Mouse (Mus musculus) limb, embryonic 14.5 days (tissue): Measurements from ENCODE around the gene Sin3a. TPM values are rescaled to one million over a fixed set of nuclear protein-coding genes. Genes with fewer than 3 reads are reported as not detected.

ENCODE experiments used
- ATAC-seq: fragments of 200-750 bp; cut with Nextera tagmentation; 2 replicates; pipeline ENCODE4 v1.8.0; 2017; ENCODE audit warnings: low read depth, moderate number of reproducible peaks, moderate TSS enrichment; ENCODE audit not compliant: low FRiP score
- DNase-seq: peaks from one replicate; pipeline ENCODE4 v3.0.0-alpha.2; 2015; ENCODE audit warnings: low spot score
- H3K27ac ChIP-seq: fragments of 300-500 bp; sonication (generic); replicated peaks from 2 replicates; pipeline ENCODE4 v1.5.1; 2014; ENCODE audit warnings: low read depth, mild to moderate bottlenecking, low read length, moderate library complexity, mixed read lengths
- H3K27me3 ChIP-seq: fragments of 300-500 bp; sonication (generic); 2 replicates; pipeline ENCODE4 v1.6.1; 2014; ENCODE audit warnings: low read length, mixed read lengths; ENCODE audit not compliant: control insufficient read depth, insufficient read depth
- H3K36me3 ChIP-seq: fragments of 300-500 bp; sonication (generic); 2 replicates; pipeline ENCODE4 v1.6.1; 2014; ENCODE audit warnings: mild to moderate bottlenecking, low read length, moderate library complexity, mixed read lengths; ENCODE audit not compliant: control insufficient read depth, insufficient read depth
- H3K4me1 ChIP-seq: fragments of 300-500 bp; sonication (generic); 2 replicates; pipeline ENCODE4 v1.6.1; 2014; ENCODE audit warnings: antibody characterized with exemption, low read length, mixed read lengths; ENCODE audit not compliant: control insufficient read depth, insufficient read depth
- H3K4me2 ChIP-seq: fragments of 300-500 bp; sonication (generic); replicated peaks from 2 replicates; pipeline ENCODE4 v1.6.1; 2014; ENCODE audit warnings: low read depth, mild to moderate bottlenecking, low read length, moderate library complexity; ENCODE audit not compliant: severe bottlenecking
- H3K4me3 ChIP-seq: fragments of 300-500 bp; sonication (generic); replicated peaks from 2 replicates; pipeline ENCODE4 v1.5.1; 2014; ENCODE audit warnings: low read length
- H3K9ac ChIP-seq: fragments of 300-500 bp; sonication (generic); 2 replicates; pipeline ENCODE4 v1.6.1; 2014; ENCODE audit warnings: mild to moderate bottlenecking, low read depth, low read length, moderate library complexity; ENCODE audit not compliant: severe bottlenecking
- H3K9me3 ChIP-seq: fragments of 300-500 bp; sonication (generic); 2 replicates; pipeline ENCODE4 v1.6.1; 2016; ENCODE audit warnings: low read length; ENCODE audit not compliant: control insufficient read depth
- POLR2A ChIP-seq: fragments of 200-500 bp; IDR thresholded peaks from 2 replicates; pipeline ENCODE4 v1.8.0; 2012; ENCODE audit warnings: inconsistent platforms, mild to moderate bottlenecking, moderate library complexity, borderline replicate concordance; ENCODE audit not compliant: insufficient read depth, insufficient read length; ENCODE audit errors: extremely low read depth
- WGBS: fragments of 180-500 bp; shearing (Covaris S2); extraction: QIAGEN DNeasy Blood & Tissue Kit; methylation state at CpG from one replicate; pipeline ENCODE4 v1.1.7; 2014; 5-methylcytosine and 5-hydroxymethylcytosine counted together
- polyA plus RNA-seq, 2 experiments: library from polyadenylated mRNA; depleted of rRNA in 1 of 2; stranded (reverse) in 1 of 2; unstranded in 1 of 2; fragments of >200 nt; fragmentation: Nextera tagmentation in 1 of 2; extraction: Ambion mirVana in 1 of 2; gene quantifications; 2 replicates each; pipeline versions ENCODE4 v1.2.1 to v1.2.3; 2012 to 2014

Sin3a gene
- polyA plus RNA-seq, 2 experiments: 35.7 to 77.0 TPM

DNA sequence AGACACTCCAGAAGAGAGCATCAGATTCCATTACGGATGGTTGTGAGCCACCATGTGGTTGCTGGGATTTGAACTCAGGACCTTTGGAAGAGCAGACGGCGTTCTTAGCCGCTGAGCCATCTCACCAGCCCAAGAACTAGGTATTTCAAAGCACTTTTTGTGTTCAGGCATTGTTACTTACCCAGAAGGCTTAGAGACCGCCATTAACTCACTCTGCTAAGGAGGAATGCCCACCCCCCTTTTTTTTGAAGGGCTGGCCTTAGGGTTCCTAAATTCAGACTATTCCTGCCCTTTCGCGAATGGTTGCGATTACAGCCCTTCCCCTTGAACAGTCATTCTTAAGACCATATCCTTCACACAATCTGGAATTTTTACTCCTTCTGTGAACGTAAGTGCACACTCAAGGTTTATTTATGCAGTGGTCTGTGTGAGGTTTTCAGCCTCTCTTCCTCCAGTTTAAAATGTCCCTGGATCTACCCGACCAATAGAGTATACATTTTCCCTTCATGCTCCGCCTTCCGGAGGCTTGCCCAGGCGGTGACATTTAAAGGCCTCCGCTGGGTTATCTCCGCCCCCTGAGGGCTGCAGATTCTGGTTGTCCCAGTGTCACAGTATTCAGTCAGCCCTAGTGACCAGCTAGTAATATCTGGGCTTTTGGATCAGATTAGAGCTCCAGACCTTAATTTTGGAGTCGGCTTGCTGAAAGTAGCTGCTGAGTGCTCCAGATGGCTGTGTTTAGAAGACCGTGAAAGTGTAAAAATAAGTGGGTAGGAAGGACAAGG, 3.2 kb downstream of the Sin3a start:
- H3K27ac ChIP-seq: peak overlapping the region; percentile 90
- H3K9ac ChIP-seq: 0 out of 2 replicates have a peak overlapping the region, but pooled peaks have one; percentile 4
- DNase-seq: peak; percentile 70
- no peaks in the 10 kb centered on the region for H3K9me3 ChIP-seq
- H3K4me2 ChIP-seq: peak overlapping the region; percentile 74
- H3K4me1 ChIP-seq: peaks cover 23% of the 10 kb centered on the region
- no peak for TF ChIP-seq POLR2A
- no peak for ATAC-seq
- H3K27me3 ChIP-seq: no peaks in the 10 kb centered on the region
- peak overlapping the region; percentile 98 for H3K4me3 ChIP-seq
- 5% methylated on average over 17 of the region's 17 CpGs for WGBS
- H3K36me3 ChIP-seq: no peaks in the 10 kb centered on the region

DNA sequence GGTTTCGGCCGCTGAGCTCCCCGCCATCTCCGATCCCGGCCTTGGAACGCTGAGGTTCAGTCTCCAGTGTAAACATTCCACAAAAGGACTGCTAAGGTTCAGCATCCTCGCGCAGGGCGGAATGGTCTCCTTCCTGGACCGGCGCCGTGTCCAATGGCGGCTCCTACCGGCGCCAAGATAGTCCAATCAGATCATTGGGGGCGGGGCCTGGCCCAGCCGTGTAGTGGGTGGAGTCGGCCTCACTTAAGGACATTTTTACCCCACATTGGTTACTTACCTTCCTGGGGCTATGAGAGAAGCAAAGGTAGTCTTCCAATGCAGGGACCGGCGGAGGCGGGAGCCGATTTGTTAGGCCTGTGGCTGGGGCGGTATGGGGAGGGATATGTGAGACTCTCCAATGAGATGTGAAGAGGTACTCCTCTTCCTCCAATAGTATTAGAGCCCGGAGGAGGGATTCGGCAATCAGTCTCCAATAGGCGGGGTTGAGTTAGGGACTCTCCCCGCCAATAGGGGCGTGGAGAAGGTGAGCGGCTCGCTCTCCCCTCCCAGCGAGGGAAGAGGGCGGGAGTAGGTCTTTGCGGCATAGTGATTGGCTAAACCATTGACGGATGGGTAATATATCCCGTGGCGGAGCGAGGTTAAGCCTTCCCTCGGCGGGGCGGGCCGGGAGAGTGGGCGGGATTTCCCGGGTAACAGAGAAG, 4.0 kb downstream of the Sin3a start:
- Histone ChIP-seq H3K4me3 (peak overlapping the region; percentile 98), H3K4me2 (peak overlapping the region; percentile 82), H3K27ac (peak overlapping the region; percentile 94), H3K4me1 (peaks cover 22% of the 10 kb centered on the region), H3K9ac (peak overlapping the region; percentile 82), H3K27me3 (no peaks in the 10 kb centered on the region), H3K9me3 (no peaks in the 10 kb centered on the region), H3K36me3 (no peaks in the 10 kb centered on the region)
- DNase-seq (peak; percentile 100), ATAC-seq (peak; percentile 86)
- under 1% methylated on average over 40 of the region's 43 CpGs for WGBS
- TF ChIP-seq POLR2A: no peak

DNA sequence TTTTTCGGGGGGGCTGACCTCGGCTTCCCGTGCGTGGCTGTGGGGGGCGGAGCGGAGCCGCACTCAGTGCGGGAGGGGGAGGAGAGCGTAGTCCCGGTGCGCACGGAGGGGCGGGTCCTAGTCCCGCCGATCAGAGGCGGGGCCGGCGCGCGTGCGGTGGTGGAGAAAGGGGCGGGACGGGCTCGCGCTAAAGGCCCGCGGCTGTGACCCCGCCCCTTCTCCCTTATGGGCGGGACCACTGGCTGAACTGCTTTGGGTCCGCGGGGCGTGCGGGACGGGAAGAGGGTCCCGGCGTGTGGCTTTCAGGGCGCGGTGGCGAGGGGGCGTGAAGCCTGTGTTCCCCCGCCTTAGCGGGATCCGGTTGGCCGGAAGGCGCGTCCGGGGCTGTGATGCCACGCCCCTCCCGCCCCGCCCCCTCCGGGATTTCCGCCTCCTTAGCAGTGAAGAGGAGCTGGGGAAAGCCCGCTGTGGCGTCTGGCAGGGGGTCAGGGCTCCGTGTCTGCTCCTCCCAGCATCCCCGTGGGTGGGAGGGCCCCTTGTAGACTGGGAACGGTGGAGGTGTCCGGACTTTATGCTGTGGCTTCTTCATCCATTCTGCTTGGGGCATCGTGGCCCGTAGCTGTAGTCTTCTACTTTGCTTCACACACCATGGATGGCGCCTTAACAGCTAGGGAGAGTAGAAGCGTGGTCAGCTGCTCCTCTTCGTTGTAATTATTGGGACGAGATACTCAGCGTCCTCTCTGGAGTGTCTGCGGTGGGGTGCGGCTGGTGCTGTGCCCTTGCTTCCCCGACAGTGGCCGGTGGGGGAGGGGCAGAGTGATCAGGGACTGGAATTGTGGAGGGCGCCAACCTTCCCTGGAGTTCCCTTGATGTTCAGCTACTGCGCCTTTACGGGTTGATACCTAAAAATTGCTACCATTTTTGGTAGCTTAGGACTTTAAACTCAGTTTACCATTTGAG, 5.1 kb downstream of the Sin3a start:
- H3K4me2 ChIP-seq: peak overlapping the region; percentile 82
- H3K27me3 ChIP-seq: no peaks in the 10 kb centered on the region
- H3K9ac ChIP-seq: peak overlapping the region; percentile 82
- DNase-seq (peak; percentile 88), ATAC-seq (peak; percentile 8)
- H3K9me3 ChIP-seq: no peaks in the 10 kb centered on the region
- WGBS: under 1% methylated on average over 39 of the region's 72 CpGs
- peak overlapping the region; percentile 98 for H3K4me3 ChIP-seq
- H3K4me1 ChIP-seq: peaks cover 17% of the 10 kb centered on the region
- H3K27ac ChIP-seq: peak overlapping the region; percentile 94
- no peaks in the 10 kb centered on the region for H3K36me3 ChIP-seq
- TF ChIP-seq POLR2A: no peak

DNA sequence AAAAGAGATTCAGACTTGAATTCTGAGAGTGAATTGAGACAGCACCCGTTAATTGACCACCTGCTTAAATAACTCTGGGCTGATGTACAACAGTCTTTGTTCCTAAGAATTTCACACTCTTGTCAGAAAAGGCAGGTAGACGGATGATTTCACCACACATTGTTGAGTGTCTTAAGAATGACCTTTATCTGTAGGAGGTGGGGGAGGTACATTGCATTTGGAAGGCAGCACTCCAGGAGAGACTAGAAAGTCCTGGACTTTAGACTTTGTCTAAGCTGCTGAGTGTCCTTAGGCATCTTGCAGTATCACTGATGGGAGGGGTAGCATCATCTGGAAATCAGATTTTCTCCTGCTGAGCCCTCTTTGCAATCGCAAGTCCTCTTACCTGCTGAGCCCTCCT, 10.4 kb downstream of the Sin3a start:
- ATAC-seq: no peak
- Histone ChIP-seq H3K36me3 (peaks cover 7% of the 10 kb centered on the region), H3K27me3 (no peaks in the 10 kb centered on the region), H3K9me3 (no peaks in the 10 kb centered on the region), H3K4me2 (no peak overlapping the region), H3K27ac (no peak overlapping the region), H3K4me3 (no peak overlapping the region), H3K4me1 (0 out of 2 replicates have a peak, but pooled peaks cover 3% of the 10 kb centered on the region), H3K9ac (no peak overlapping the region)
- no peak for DNase-seq
- 74% methylated on average over 3 of the region's 3 CpGs for WGBS
- TF ChIP-seq POLR2A: no peak

DNA sequence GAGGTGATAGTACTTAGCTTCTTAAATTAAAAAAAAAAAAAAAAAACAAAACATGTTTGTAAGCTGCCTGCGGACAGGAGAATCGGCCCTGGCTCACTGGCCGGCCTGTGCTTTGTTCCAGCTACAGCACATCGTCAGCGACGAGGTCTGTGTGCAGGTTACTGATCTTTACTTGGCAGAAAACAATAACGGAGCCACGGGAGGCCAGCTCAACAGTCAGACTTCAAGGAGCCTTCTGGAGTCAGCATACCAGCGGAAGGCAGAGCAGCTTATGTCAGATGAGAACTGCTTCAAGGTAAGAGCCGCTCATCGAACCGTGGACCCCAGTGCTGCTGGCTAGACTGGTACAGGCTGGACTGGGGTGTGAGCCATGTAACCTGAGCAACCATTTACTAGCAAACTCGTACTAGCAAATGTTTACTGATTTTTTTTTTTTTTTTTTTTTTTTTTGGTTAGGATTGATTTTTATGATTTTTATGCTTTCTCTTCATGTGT, 45.5 kb downstream of the Sin3a start:
- Histone ChIP-seq H3K4me2 (no peak overlapping the region), H3K36me3 (peaks cover 87% of the 10 kb centered on the region), H3K27me3 (no peaks in the 10 kb centered on the region), H3K9ac (no peak overlapping the region), H3K4me1 (no peaks in the 10 kb centered on the region), H3K4me3 (no peak overlapping the region), H3K9me3 (no peaks in the 10 kb centered on the region), H3K27ac (no peak overlapping the region)
- ATAC-seq (no peak), DNase-seq (no peak)
- no peak for TF ChIP-seq POLR2A
- WGBS: 91% methylated on average over 13 of the region's 13 CpGs
